In genomic region chr11:69364376-69364775, GRCm38 (mm10) we compare ENCODE assay signal across 8 mouse cellular contexts. TPM values are rescaled to one million over a fixed set of nuclear protein-coding genes. Genes with fewer than 3 reads are reported as not detected.
A peak's percentile ranks its signal among the peaks of the same experiment; 100 is the strongest.
DNase-seq lines count a peak whose midpoint lies in the region; ATAC-seq and TF ChIP-seq lines count a peak whose summit lies in the region.

No protein-coding gene starts in this region.

- H3K36me3 ChIP-seq in lung, embryonic 16.5 days (ENCODE audit: control insufficient read depth, insufficient read depth, low read length): peaks cover 40% of the 10 kb centered on the region
- peaks cover 42% of the 10 kb centered on the region for H3K36me3 ChIP-seq in hindbrain, embryonic 15.5 days
- H3K36me3 ChIP-seq in limb, embryonic 15.5 days: peaks cover 50% of the 10 kb centered on the region
- peaks cover 29% of the 10 kb centered on the region; the same call in 1 of the 2 replicates for H3K36me3 ChIP-seq in stomach, embryonic 16.5 days (ENCODE audit: control insufficient read depth, insufficient read depth, low read length)

- H3K4me2 ChIP-seq in lung, embryonic 16.5 days (ENCODE audit: low read depth, low read length): peak overlapping the region; percentile 94
- peak overlapping the region; percentile 88 for H3K4me2 ChIP-seq in hindbrain, embryonic 15.5 days
- peak overlapping the region; percentile 14; the same call in 1 of the 2 replicates for H3K4me2 ChIP-seq in limb, embryonic 15.5 days
- peak overlapping the region; percentile 95 for H3K4me2 ChIP-seq in stomach, embryonic 16.5 days (ENCODE audit: low read depth, low read length)

- no peaks in the 10 kb centered on the region for H3K9me3 ChIP-seq in lung, embryonic 16.5 days (ENCODE audit: control insufficient read depth, low read length)
- H3K9me3 ChIP-seq in hindbrain, embryonic 15.5 days: no peaks in the 10 kb centered on the region
- no peaks in the 10 kb centered on the region for H3K9me3 ChIP-seq in limb, embryonic 15.5 days
- H3K9me3 ChIP-seq in stomach, embryonic 16.5 days (replicated peaks; ENCODE audit: control insufficient read depth, low read length): no peaks in the 10 kb centered on the region

- TF ChIP-seq POLR2A in lung, adult 2 months (IDR thresholded peaks at IDR 0.05; ENCODE audit: borderline replicate concordance, extremely low read depth, low read depth, low read length): no peak

- TF ChIP-seq CTCF in lung, adult 2 months (IDR thresholded peaks at IDR 0.05; ENCODE audit: insufficient read depth, low read length): no peak

- 25% methylated on average over 8 of the region's 8 CpGs for WGBS in lung, embryonic 16.5 days
- WGBS in lung, adult 2 months: 24% methylated on average over 8 of the region's 8 CpGs
- 42% methylated on average over 8 of the region's 8 CpGs for WGBS in hindbrain, embryonic 15.5 days
- WGBS in limb, embryonic 15.5 days: 41% methylated on average over 8 of the region's 8 CpGs
- WGBS in stomach, embryonic 16.5 days: 35% methylated on average over 8 of the region's 8 CpGs

- no peaks in the 10 kb centered on the region for H3K27me3 ChIP-seq in lung, embryonic 16.5 days (ENCODE audit: control insufficient read depth, insufficient read depth, low read depth, low read length)
- no peaks in the 10 kb centered on the region for H3K27me3 ChIP-seq in hindbrain, embryonic 15.5 days
- H3K27me3 ChIP-seq in limb, embryonic 15.5 days: no peaks in the 10 kb centered on the region
- H3K27me3 ChIP-seq in stomach, embryonic 16.5 days (ENCODE audit: control insufficient read depth, insufficient read depth, low read length): no peaks in the 10 kb centered on the region

- H3K9ac ChIP-seq in lung, embryonic 16.5 days (ENCODE audit: low read length): peak overlapping the region; percentile 35; the same call in 1 of the 2 replicates
- no peak overlapping the region for H3K9ac ChIP-seq in hindbrain, embryonic 15.5 days
- H3K9ac ChIP-seq in limb, embryonic 15.5 days: no peak overlapping the region
- H3K9ac ChIP-seq in stomach, embryonic 16.5 days (ENCODE audit: low read length): peak overlapping the region; percentile 33; the same call in 1 of the 2 replicates

- no peak for ATAC-seq in lung, embryonic 16.5 days (ENCODE audit: low read depth)
- no peak for ATAC-seq in hindbrain, embryonic 15.5 days (ENCODE audit: low FRiP score, low read depth)
- ATAC-seq in limb, embryonic 15.5 days (ENCODE audit: insufficient number of reproducible peaks, low FRiP score, low TSS enrichment, low read depth): no peak
- ATAC-seq in stomach, embryonic 16.5 days (ENCODE audit: insufficient read depth, low FRiP score): no peak

- H3K4me1 ChIP-seq in lung, embryonic 16.5 days (replicated peaks; ENCODE audit: control insufficient read depth, insufficient read depth, low read length): peaks cover 33% of the 10 kb centered on the region
- peaks cover 21% of the 10 kb centered on the region for H3K4me1 ChIP-seq in lung, adult 2 months (ENCODE audit: control insufficient read depth, insufficient read depth, low read length)
- H3K4me1 ChIP-seq in hindbrain, embryonic 15.5 days (replicated peaks): peaks cover 41% of the 10 kb centered on the region
- H3K4me1 ChIP-seq in limb, embryonic 15.5 days: peaks cover 49% of the 10 kb centered on the region
- peaks cover 28% of the 10 kb centered on the region for H3K4me1 ChIP-seq in stomach, embryonic 16.5 days (ENCODE audit: control insufficient read depth, insufficient read depth, low read length)

- H3K27ac ChIP-seq in lung, embryonic 16.5 days (ENCODE audit: low read length): peak overlapping the region; percentile 100
- H3K27ac ChIP-seq in hindbrain, embryonic 15.5 days (replicated peaks): peak overlapping the region; percentile 100
- peak overlapping the region; percentile 99 for H3K27ac ChIP-seq in limb, embryonic 15.5 days
- H3K27ac ChIP-seq in stomach, embryonic 16.5 days (ENCODE audit: low read length): peak overlapping the region; percentile 100

- no peak for DNase-seq in lung, adult 2 months
- DNase-seq in cerebellum, adult 9-11 months: no peak
- no peak for DNase-seq in embryo, embryonic 9.5 days (ENCODE audit: extremely low spot score)
- no peak for DNase-seq in urinary bladder, adult 2 months (ENCODE audit: low spot score)

- peak overlapping the region; percentile 90; the same call in 1 of the 2 replicates for H3K4me3 ChIP-seq in lung, embryonic 16.5 days (ENCODE audit: low read length)
- no peak overlapping the region for H3K4me3 ChIP-seq in lung, adult 2 months (replicated peaks; ENCODE audit: extremely low read depth, low read depth, low read length)
- H3K4me3 ChIP-seq in hindbrain, embryonic 15.5 days: 0 out of 2 replicates have a peak overlapping the region, but pooled peaks have one; percentile 91
- H3K4me3 ChIP-seq in limb, embryonic 15.5 days: 0 out of 2 replicates have a peak overlapping the region, but pooled peaks have one; percentile 81
- peak overlapping the region; percentile 85; the same call in 1 of the 2 replicates for H3K4me3 ChIP-seq in stomach, embryonic 16.5 days (replicated peaks; ENCODE audit: low read length)

RNA-seq across cellular contexts. Expression of gene Chd3, which starts 4.8 kb away (rescaled TPM):
- polyA plus RNA-seq in lung, embryonic 16.5 days (2015; fragmentation: Nextera tagmentation; extraction: Ambion mirVana): 56.9 and 60.3 TPM in 2 replicates
- polyA plus RNA-seq in lung, adult 2 months (2012; rRNA removed): 120 and 135 TPM in 2 replicates
- polyA plus RNA-seq in hindbrain, embryonic 15.5 days (2015; fragmentation: Nextera tagmentation; extraction: Ambion mirVana): 83.5 and 83.7 TPM in 2 replicates
- 77.4 and 89.3 TPM in 2 replicates for polyA plus RNA-seq in limb, embryonic 15.5 days (2015; fragmentation: Nextera tagmentation; extraction: Ambion mirVana)
- 48.5 and 55.4 TPM in 2 replicates for polyA plus RNA-seq in stomach, embryonic 16.5 days (2015; fragmentation: Nextera tagmentation; extraction: Ambion mirVana)
- 85.5 and 132 TPM in 2 replicates for polyA plus RNA-seq in urinary bladder, adult 2 months (2012; rRNA removed)

RNA-seq across cellular contexts. Expression of gene Rnf227, which starts 24.1 kb away (rescaled TPM):
- polyA plus RNA-seq in lung, embryonic 16.5 days (2015; fragmentation: Nextera tagmentation; extraction: Ambion mirVana): 11.0 and 12.6 TPM in 2 replicates
- polyA plus RNA-seq in lung, adult 2 months (2012; rRNA removed): 1.0 and 4.3 TPM in 2 replicates
- 221 and 228 TPM in 2 replicates for polyA plus RNA-seq in hindbrain, embryonic 15.5 days (2015; fragmentation: Nextera tagmentation; extraction: Ambion mirVana)
- polyA plus RNA-seq in limb, embryonic 15.5 days (2015; fragmentation: Nextera tagmentation; extraction: Ambion mirVana): 15.6 and 17.2 TPM in 2 replicates
- polyA plus RNA-seq in stomach, embryonic 16.5 days (2015; fragmentation: Nextera tagmentation; extraction: Ambion mirVana): 11.8 TPM in 2 replicates
- 3.0 and 4.2 TPM in 2 replicates for polyA plus RNA-seq in urinary bladder, adult 2 months (2012; rRNA removed)

RNA-seq across cellular contexts. Expression of gene Naa38, which starts 30.9 kb away (rescaled TPM):
- 158 and 165 TPM in 2 replicates for polyA plus RNA-seq in lung, embryonic 16.5 days (2015; fragmentation: Nextera tagmentation; extraction: Ambion mirVana)
- polyA plus RNA-seq in lung, adult 2 months (2012; rRNA removed): 129 and 141 TPM in 2 replicates
- 109 and 121 TPM in 2 replicates for polyA plus RNA-seq in hindbrain, embryonic 15.5 days (2015; fragmentation: Nextera tagmentation; extraction: Ambion mirVana)
- polyA plus RNA-seq in limb, embryonic 15.5 days (2015; fragmentation: Nextera tagmentation; extraction: Ambion mirVana): 143 and 144 TPM in 2 replicates
- polyA plus RNA-seq in stomach, embryonic 16.5 days (2015; fragmentation: Nextera tagmentation; extraction: Ambion mirVana): 144 and 148 TPM in 2 replicates
- polyA plus RNA-seq in urinary bladder, adult 2 months (2012; rRNA removed): 143 and 188 TPM in 2 replicates

RNA-seq across cellular contexts. Expression of gene Cyb5d1, which starts 31.1 kb away (rescaled TPM):
- 32.3 and 32.6 TPM in 2 replicates for polyA plus RNA-seq in lung, embryonic 16.5 days (2015; fragmentation: Nextera tagmentation; extraction: Ambion mirVana)
- 21.9 and 24.7 TPM in 2 replicates for polyA plus RNA-seq in lung, adult 2 months (2012; rRNA removed)
- 30.6 and 33.5 TPM in 2 replicates for polyA plus RNA-seq in hindbrain, embryonic 15.5 days (2015; fragmentation: Nextera tagmentation; extraction: Ambion mirVana)
- polyA plus RNA-seq in limb, embryonic 15.5 days (2015; fragmentation: Nextera tagmentation; extraction: Ambion mirVana): 30.2 and 36.6 TPM in 2 replicates
- 29.4 TPM in 2 replicates for polyA plus RNA-seq in stomach, embryonic 16.5 days (2015; fragmentation: Nextera tagmentation; extraction: Ambion mirVana)
- polyA plus RNA-seq in urinary bladder, adult 2 months (2012; rRNA removed): 43.0 and 48.0 TPM in 2 replicates

RNA-seq across cellular contexts. Expression of gene Tmem88, which starts 33.7 kb away (rescaled TPM):
- 54.7 and 57.4 TPM in 2 replicates for polyA plus RNA-seq in lung, embryonic 16.5 days (2015; fragmentation: Nextera tagmentation; extraction: Ambion mirVana)
- polyA plus RNA-seq in lung, adult 2 months (2012; rRNA removed): 37.8 and 63.1 TPM in 2 replicates
- polyA plus RNA-seq in hindbrain, embryonic 15.5 days (2015; fragmentation: Nextera tagmentation; extraction: Ambion mirVana): 6.8 and 7.2 TPM in 2 replicates
- 18.8 and 20.4 TPM in 2 replicates for polyA plus RNA-seq in limb, embryonic 15.5 days (2015; fragmentation: Nextera tagmentation; extraction: Ambion mirVana)
- 26.4 and 28.7 TPM in 2 replicates for polyA plus RNA-seq in stomach, embryonic 16.5 days (2015; fragmentation: Nextera tagmentation; extraction: Ambion mirVana)
- 11.5 and 11.6 TPM in 2 replicates for polyA plus RNA-seq in urinary bladder, adult 2 months (2012; rRNA removed)

Comparison
In these comparisons a context has a peak if more than half of its experiments do, and no peak if none do; other contexts are left out.
1. H3K4me2 ChIP-seq: peak in every context shown above with its lines; median percentile 95 in stomach, embryonic 16.5 days; 94 in lung, embryonic 16.5 days; 88 in hindbrain, embryonic 15.5 days; 14 in limb, embryonic 15.5 days.
2. H3K9ac ChIP-seq: peak in lung, embryonic 16.5 days (single experiment) and stomach, embryonic 16.5 days (single experiment); none in hindbrain, embryonic 15.5 days (single experiment) and limb, embryonic 15.5 days (single experiment).
3. RNA of gene Rnf227, which starts 24.1 kb away (polyA plus RNA-seq): 221 to 228 TPM in hindbrain, embryonic 15.5 days; 15.6 to 17.2 TPM in limb, embryonic 15.5 days, 11.8 TPM in stomach, embryonic 16.5 days, 11.0 to 12.6 TPM in lung, embryonic 16.5 days, 1.0 to 4.3 TPM in lung, adult 2 months and 3.0 to 4.2 TPM in urinary bladder, adult 2 months; every median in the first group is over 10 times any median in the second.
4. Peak in every context shown above with its lines, with median percentiles within 50 percentile points of each other: H3K27ac ChIP-seq.